Mouse (Mus musculus) E14TG2a.4 (cell line): ENCODE results near the gene Ptpn21.

Source experiments
- CTCF ChIP-seq: conservative IDR thresholded peaks from 2 replicates; pipeline ENCODE4 v1.5.1; 2014; ENCODE audit warnings: low read length
- NANOG ChIP-seq: IDR thresholded peaks from 2 replicates; pipeline ENCODE4 v1.6.1; 2014; ENCODE audit warnings: borderline replicate concordance, low read length, mixed read lengths

GRCm38 (mm10) chr12:98736951-98737800, at the start of gene Ptpn21:
- no peak for TF ChIP-seq CTCF
- no peak for TF ChIP-seq NANOG
